Mouse (Mus musculus): Measurements from ENCODE around the gene E130114P18Rik.

GRCm38 (mm10) chr4:97766100-97766499 lies 11.8 kb downstream of the E130114P18Rik start:
- TF ChIP-seq CTCF (IDR thresholded peaks at IDR 0.05; ENCODE audit: control insufficient read depth, insufficient read depth, insufficient replicate concordance, low read depth, low read length): no peak
- no peak for TF ChIP-seq POLR2A (IDR thresholded peaks at IDR 0.05; ENCODE audit: control insufficient read depth, low read depth, low read length)
